Mouse (Mus musculus): ENCODE results near the gene Rere.
A peak's percentile ranks its signal among the peaks of the same experiment; 100 is the strongest.

Rere gene

DNA sequence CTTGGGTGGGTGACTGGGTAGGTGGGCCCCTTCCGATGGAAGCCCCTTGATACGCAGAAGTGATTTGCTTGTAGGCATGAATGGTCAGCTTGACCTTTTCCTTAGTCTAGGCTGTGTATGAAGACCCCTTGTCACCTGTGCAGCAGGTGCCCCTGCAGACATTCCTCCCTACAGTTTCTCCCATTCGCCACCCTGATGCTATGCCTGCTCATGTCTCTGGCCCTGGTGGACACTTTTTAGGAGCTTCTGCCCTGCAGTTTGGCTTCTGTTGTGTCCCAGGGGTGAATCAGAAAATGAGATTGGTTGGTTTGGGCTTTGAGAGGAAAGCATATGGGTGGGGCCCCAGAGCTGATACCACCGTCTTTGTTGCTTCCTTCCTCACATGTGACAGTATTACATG lies 343.5 kb downstream of the Rere start:
- no peak for DNase-seq

DNA sequence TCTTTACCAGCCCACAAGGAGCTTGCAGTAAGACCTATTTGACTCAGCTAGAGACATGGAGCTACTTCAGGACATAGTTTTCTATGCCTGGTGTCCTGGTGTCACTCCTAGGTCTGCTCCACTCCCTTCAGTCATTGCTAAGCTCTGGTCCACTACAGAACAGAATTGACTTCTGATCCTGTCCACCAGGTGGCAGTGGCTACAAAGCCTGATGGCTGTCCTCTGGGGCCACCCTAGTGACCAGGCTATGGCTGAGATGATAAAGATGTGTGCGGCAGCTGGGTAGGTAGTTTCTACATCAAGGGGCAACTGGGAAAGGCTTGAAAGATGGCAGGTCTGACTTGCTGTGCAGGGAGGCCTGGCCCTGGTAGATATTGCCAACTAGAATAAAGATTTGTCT lies 344.0 kb downstream of the Rere start:
- peak; percentile 79 to 82 for DNase-seq

DNA sequence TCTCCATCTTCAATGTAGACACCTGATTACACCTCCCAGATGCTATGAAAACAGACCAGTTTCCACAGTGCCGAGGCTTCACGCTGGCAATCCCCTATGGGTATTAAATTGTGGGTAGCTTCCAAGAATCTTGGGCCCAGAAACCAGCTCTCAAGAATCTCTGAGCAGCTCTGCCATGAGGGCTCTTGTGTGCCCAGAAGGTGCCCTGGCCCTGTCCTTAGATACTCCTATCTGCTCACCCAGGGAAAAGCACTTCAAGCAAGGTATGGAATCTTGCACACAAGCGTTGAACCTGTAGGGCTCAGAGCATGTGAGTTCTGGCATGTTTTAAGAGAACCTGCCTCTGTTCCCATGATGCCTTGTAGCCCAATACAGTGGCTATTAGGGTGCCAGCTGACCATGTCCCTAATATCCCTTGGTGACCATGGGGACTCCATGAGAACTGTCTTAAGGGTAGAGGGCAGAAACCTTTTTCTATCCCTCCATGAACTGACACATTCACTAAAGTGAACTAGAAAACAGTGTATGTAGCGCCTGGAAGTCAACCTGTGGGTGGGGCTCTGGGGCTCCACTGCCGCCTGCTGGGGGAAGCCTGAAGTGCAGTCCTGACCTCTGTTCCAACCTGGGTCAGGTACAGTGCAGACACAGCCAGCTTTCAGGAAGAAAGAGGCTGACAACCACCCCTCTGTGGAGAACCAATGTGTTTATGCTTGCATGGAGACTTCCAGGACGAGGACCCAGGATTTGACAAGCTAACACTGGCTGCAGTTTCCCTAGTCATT lies 344.7 kb downstream of the Rere start:
- DNase-seq = peak; percentile 66 to 75

DNA sequence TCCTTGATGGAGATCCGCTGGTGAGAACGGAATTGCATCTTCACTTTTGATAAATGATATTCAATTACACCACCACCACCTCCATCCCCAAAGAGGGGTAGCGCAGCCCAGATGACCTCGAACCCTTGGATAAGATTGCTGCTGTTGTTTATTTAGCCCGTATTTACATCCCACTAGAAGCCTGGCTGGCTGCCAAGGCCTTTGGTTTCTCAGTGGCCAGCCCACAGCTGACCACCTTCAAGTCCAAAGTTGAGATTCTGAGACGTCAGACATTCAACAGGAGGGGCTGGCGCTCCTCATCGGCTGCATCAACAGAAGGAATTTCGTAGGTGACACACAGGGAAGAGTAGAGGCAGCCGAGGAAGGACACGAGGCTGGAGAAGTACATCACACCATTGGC lies 347.8 kb downstream of the Rere start:
- no peak for DNase-seq

DNA sequence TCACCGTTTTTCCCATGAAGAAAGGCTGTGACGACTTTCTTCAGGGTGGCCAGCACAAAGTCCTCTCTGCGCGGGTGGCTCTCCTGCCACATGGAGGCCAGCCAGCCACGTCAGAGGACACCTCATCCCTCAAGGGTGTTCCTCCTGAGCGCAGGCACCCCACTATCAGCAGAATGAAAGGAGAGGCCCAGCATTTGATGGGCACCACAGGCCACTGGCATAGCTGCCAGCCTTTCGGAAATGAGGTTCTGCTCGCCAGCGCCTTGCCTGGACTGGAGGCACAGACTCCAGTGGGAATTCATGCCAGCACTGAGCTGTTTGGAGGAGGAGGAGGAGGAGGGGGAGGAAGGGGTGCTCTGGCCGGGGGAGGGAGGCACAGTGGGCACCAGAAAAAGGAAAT lies 354.1 kb downstream of the Rere start:
- peak; percentile 78 for DNase-seq

DNA sequence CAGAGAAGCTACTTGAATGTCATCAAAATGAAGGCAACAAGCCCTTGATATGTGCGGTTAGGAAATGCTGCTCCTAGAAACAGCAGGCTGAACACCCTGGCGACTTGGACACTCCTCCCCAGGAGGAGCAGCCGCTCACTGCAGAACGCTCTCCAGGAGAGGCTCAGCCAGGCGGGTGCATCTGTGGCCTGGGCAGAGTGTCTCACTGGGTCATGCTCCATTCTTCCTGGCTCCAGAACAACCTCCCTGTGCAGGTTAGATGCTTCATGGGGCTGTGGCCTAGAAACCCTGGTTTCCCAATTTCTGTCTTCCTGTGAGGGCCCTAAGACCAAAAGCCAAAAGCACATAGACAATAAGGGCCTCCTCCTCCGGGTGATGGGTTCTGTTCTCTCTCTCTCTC lies 355.2 kb downstream of the Rere start:
- DNase-seq = peak; percentile 47 to 53

DNA sequence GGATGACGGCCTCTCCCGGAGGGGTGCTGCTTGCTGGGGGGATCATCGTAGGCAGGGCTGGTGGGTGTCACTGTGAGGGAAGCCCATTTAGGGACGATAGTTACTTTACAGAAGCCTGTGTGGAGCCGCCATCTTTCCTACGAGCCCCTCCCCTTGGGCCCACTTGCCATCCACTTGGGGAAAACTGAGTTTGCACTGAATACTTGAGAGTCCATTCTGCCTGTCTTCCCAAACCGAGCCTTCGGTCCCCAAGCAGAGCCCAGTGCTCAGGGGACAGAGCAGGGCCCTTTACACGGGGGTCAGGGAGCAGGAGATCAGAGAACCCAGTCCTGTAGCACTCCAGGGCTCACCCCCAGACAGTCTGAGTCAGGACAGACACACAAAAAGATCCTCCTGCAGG lies 362.9 kb downstream of the Rere start:
- DNase-seq = no peak

DNA sequence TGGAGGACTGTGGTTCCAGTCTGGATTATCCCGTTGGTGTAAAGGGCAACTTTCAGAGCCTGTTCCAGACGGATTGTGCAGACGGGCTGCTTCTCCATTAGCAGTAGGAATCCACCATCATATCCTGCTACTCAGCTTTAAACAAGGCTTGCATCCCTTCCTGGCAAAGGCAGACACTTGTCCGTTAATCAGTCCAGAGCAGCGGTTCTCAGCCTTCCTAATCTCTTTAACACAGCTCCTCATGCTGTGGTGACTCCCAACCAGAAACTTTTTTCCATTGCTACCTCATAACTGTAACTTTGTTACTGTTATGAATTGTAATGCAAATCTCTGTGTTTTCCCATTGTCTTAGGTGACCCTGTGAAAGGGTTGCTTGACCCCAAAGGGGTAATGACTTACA lies 367.9 kb downstream of the Rere start:
- DNase-seq = no peak

DNA sequence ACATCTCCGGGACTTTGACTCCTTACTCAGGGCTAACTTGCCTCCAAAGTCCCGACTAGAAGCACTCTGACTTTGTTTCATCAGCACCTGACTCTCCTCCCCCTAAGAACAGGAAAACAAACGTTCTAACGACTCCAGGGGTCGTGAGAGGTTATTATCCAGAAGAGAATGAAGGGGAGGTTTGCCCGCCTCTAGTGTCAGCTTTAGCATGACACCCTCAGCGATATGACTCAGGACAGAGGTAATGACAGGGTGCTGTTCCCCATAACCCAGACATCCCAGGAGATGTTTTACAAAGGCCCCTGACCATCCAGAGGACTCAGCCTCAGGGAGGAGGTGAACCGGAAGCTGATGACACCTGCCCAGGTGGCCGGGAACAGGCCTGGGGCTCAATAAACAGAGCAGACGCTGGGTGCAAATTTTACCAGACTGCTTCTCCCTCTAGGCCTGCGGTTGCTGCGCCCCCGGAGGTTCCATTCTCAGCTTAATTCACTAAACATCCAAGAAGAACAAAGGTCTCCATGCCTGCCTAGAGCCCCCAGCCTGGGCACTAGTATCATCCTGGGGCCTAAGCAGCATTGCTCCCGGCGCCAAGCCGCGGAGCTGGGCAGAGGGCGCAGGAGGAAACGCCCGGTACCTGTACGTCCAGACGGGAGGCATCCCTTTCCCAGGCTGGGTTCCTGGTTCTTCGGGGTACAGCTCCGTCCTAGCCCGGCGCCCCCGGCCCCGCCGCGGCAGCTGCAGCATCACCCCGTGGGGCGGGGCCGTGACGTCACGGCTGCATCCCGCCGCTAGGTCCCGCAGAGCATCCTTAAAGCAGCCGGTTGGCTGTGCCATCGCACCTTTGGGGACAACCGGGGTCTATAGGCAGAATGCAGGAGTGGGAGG lies 370.2 kb downstream of the Rere start, which contains the start of gene Slc45a1:
Slc45a1 (minus strand) TSS at position 785 of the 888 bp plus-strand sequence.
- peak; percentile 62 to 70 for DNase-seq

DNA sequence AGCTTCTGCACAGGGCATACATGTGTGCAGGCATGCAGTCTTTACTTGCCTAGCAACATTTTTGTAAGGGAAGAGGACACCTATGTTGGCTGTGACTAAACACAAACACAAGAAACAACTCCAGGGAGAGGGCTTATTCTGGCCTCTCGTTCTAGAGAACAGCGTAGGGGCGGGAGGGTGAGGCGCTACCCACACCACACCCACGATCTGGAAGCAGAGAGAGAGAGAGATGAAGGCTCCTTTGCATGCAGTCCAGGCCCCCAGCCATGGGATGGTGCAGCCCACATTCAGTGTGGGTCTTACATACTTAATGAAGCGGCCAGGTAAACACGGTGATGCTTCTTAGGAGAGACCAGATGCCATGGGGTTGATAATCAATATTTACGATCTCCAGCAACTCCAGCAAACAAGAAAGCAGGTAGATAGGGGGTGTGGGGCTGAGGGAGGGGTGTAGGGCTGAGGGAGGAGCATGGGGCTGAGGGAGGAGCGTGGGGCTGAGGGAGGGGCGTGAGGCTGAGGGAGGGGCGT lies 371.7 kb downstream of the Rere start:
- no peak for DNase-seq

DNA sequence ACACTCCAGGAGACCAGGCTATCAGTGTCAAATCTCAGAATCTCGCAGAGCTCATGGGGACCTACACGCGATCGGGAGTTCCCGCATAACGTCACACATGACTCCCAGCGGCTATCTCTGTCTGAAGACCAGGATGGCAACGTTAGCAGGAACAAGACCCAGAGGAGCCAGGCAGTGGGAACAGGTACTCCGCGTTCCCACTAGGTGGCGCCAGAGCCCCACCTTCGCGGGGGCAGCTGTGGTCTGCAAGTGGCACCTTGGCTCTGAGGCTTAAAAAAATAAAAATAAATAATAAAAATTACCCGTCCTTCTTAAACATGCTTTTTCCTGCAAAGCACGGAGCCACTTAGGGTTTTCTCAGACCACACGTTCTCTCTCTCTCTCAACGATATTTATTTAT lies 374.5 kb downstream of the Rere start:
- peak; percentile 84 to 86 for DNase-seq

DNA sequence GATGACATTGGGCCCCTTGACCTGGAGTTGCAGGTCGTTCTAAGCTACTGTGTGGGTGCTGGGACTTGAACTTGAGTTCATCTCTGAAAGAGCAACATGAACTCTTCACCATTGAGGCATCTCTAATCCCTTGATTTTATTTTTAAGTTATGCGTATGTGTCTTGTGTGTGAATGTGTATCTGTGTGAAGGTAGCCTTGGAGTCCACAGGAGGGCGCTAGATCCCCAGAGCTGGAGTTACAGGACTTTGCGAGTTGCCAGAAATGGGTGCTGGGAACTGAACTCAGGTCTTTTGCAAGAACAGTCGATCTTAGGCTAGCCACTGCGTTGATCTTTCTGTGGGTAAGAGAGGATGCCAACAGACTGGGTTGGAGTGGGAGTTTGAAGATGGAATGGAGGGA lies 375.1 kb downstream of the Rere start:
- DNase-seq = no peak

DNA sequence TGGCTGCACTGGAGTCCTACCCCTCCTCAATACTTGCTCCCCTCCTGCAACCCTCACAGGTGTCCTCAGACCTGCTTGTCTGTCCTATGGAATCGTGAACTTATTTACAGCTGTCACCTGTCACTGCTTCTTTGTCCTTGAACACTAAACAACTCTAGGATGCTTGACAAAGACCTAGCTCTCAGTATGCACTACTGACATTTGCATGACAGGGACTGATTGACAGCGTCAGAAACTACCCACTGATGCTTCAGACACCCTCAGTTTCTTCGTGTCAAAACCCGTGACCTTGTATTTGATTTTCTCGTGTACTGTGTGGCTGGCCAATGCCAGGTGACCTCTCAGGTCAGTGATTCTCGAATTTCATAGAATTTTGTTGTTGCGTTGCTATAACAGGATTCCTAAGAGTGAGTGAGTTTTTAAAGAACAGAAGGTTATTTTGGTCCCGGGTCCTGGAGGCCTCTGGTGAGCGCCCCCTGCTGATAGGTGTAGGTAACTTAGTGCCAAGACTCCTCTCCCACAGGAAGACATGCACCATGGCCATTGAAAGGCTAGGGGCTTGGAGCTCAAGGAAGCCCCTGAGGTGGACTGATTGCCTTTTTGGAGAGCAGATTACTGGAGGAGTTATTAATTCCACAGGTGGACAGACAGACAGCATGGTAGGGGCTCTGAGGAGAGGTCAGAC lies 378.6 kb downstream of the Rere start:
- no peak for DNase-seq

DNA sequence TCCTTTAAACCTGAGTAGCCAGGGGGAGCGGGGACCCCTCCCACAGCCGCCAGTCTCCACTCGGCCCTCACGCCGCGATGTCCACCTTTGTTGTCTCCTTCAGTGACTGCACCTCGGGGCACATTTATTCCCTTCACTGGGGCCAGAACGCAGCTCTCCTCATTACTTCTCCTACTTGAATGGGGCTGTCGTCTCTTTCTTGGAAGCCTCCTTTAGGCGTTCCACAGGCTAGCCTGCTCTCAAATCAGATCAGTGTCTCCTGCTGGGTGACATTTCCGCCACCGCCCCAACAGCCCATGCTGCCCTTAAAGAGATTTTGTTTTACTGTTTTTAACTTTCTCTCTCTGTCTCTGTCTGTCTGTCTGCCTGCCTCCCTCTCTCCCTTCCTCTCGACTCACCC lies 380.4 kb downstream of the Rere start:
- DNase-seq = no peak

DNA sequence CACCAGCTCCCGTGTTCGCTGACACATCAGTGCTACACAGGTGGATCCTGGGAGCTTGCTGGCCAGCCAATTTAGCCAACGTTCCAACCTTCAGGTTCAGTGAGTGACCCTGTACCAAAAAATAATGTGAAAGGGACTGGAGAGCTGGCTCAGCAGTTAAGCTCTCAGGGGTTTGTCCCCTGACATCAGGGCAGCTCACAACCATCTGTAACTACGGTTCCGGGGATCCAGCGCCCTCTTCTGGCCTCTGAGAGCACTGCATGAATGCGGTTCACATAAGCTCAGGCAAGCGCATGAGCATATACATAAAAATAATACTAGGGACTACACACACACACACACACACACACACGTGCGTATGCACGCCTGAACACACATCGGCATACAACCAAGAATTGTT lies 381.7 kb downstream of the Rere start:
- peak; percentile 35 to 37 for DNase-seq

DNA sequence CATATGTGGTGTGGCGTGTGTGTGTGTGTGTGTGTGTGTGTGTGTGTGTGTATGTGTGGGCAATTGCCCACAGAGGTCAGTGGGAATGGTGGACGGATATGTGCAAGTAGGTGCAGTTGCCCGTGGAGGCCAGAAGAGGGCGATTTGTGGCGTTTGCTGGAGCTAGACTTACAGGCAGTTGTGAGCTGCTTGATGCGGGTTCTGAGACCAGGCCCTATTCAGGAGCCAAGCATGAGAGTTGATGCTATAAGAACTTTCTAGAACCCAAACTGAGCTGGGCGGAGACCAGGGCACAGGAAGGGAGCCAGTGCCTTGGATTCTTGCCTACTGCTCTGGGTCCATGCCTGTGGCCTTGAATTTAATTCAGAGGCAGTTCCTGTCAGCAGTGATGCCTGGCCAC lies 383.3 kb downstream of the Rere start:
- DNase-seq = no peak

DNA sequence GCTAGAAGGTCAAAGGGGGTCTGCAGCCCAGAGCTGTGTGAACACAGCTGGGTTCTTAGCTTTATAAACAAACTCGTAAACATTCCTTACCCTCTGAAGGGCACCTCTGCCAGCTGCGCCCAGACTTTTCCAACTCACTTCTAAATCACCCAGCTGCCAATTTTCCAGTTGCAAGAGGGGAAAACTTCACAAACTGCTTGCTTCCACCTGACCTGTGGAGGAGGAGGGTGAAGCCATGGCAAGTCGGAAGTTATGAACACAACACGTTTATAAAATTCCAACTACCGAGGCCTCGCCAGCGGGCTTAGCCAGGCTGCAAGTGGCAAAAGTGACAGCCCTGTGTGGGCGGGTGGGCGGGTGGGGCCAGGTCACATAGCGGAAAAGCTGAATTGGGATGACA lies 384.4 kb downstream of the Rere start:
- DNase-seq = no peak
